Mouse (Mus musculus) CH12.LX (cell line): ENCODE data around the gene Epb41l1. TPM values are rescaled to one million over a fixed set of nuclear protein-coding genes. Genes with fewer than 3 reads are reported as not detected.

ENCODE experiments used
- DNase-seq: peaks from one replicate; pipeline ENCODE4 v3.0.0-alpha.2; 2013; ENCODE audit errors: extremely low read depth
- H3K27ac ChIP-seq: 2 replicates; pipeline ENCODE4 v1.5.1; 2012; ENCODE audit warnings: low read depth, mild to moderate bottlenecking, control low read depth, moderate library complexity; ENCODE audit not compliant: insufficient read depth
- H3K27me3 ChIP-seq: replicated peaks from 2 replicates; pipeline ENCODE3; 2012; ENCODE audit warnings: inconsistent platforms
- H3K36me3 ChIP-seq, 2 experiments: replicated peaks in 1 of 2; 2 replicates each; pipeline versions ENCODE3 to v1.6.1; 2012; ENCODE audit warnings: inconsistent platforms in 1 of 2, low read length in 1 of 2, mild to moderate bottlenecking in 1 of 2, mixed read lengths in 1 of 2, moderate library complexity in 1 of 2; ENCODE audit not compliant: control insufficient read depth in 1 of 2, insufficient read depth in 1 of 2
- H3K4me1 ChIP-seq, 2 experiments: 2 replicates each; pipeline ENCODE4 v1.6.1; 2012; ENCODE audit warnings: inconsistent platforms in 1 of 2, moderate library complexity in 1 of 2; ENCODE audit not compliant: insufficient read depth in 2 of 2, control insufficient read depth in 1 of 2
- H3K4me2 ChIP-seq: 2 replicates; pipeline ENCODE4 v1.6.1; 2012; ENCODE audit warnings: low read depth, mild to moderate bottlenecking, control low read depth; ENCODE audit not compliant: poor library complexity, insufficient read depth, severe bottlenecking
- H3K4me3 ChIP-seq, 3 experiments: fragments of 150-350 bp in 1 of 3; sonication (generic) in 1 of 3; replicated peaks in 1 of 3; 2 replicates each; pipeline versions ENCODE3 to v1.5.1; 2011 to 2012; ENCODE audit warnings: low read depth in 2 of 3, low read length in 2 of 3, mild to moderate bottlenecking in 2 of 3, moderate library complexity in 2 of 3, control low read depth in 1 of 3, improper control_type of control experiment in 1 of 3, inconsistent platforms in 1 of 3, mixed read lengths in 1 of 3; ENCODE audit not compliant: poor library complexity in 1 of 3
- H3K79me2 ChIP-seq: replicated peaks from 2 replicates; pipeline ENCODE4 v1.6.1; 2012; ENCODE audit warnings: mild to moderate bottlenecking, moderate library complexity; ENCODE audit not compliant: control insufficient read depth, poor library complexity, insufficient read depth, severe bottlenecking; ENCODE audit errors: extremely low read depth
- H3K9ac ChIP-seq: 2 replicates; pipeline ENCODE4 v1.6.1; 2012; ENCODE audit warnings: low read depth, mild to moderate bottlenecking, control low read depth, moderate library complexity; ENCODE audit not compliant: insufficient read depth
- H3K9me3 ChIP-seq: replicated peaks from 2 replicates; pipeline ENCODE3; 2012; ENCODE audit warnings: low read length, inconsistent platforms, mixed read lengths
- BHLHE40 ChIP-seq: IDR thresholded peaks from 2 replicates; pipeline ENCODE4 v1.6.1; 2011; ENCODE audit warnings: mild to moderate bottlenecking, low read depth, low read length, improper control_type of control experiment
- CHD1 ChIP-seq: IDR thresholded peaks from 2 replicates; pipeline ENCODE4 v1.6.1; 2012; ENCODE audit warnings: low read depth, low read length, improper control_type of control experiment, inconsistent platforms
- CHD2 ChIP-seq: IDR thresholded peaks from 2 replicates; pipeline ENCODE4 v1.6.1; 2011; ENCODE audit warnings: low read length, improper control_type of control experiment
- CTCF ChIP-seq, 2 experiments: IDR thresholded peaks in 1 of 2; conservative IDR thresholded peaks in 1 of 2; 2 replicates each; pipeline ENCODE4 v1.5.1; 2011 to 2012; ENCODE audit warnings: low read depth in 2 of 2, low read length in 2 of 2, improper control_type of control experiment in 1 of 2, inconsistent platforms in 1 of 2, mild to moderate bottlenecking in 1 of 2, moderate library complexity in 1 of 2
- ELF1 ChIP-seq: IDR thresholded peaks from 2 replicates; pipeline ENCODE4 v1.6.1; 2014; ENCODE audit warnings: low read depth, mild to moderate bottlenecking, inconsistent platforms, low read length, improper control_type of control experiment
- HCFC1 ChIP-seq: IDR thresholded peaks from 2 replicates; pipeline ENCODE4 v1.6.1; 2012; ENCODE audit warnings: low read depth, mild to moderate bottlenecking, inconsistent platforms, low read length, improper control_type of control experiment
- JUN ChIP-seq: IDR thresholded peaks from 2 replicates; pipeline ENCODE4 v1.6.1; 2011; ENCODE audit warnings: low read depth, mild to moderate bottlenecking, low read length, improper control_type of control experiment, moderate library complexity; ENCODE audit not compliant: insufficient read depth
- KAT2A ChIP-seq: IDR thresholded peaks from 2 replicates; pipeline ENCODE4 v1.6.1; 2012; ENCODE audit warnings: low read length, improper control_type of control experiment, inconsistent platforms; ENCODE audit not compliant: insufficient replicate concordance
- MAX ChIP-seq: IDR thresholded peaks from 2 replicates; pipeline ENCODE4 v1.6.1; 2011; ENCODE audit warnings: low read length, improper control_type of control experiment
- MAZ ChIP-seq: IDR thresholded peaks from 2 replicates; pipeline ENCODE4 v1.6.1; 2012; ENCODE audit warnings: low read depth, mild to moderate bottlenecking, inconsistent platforms, low read length, improper control_type of control experiment, moderate library complexity
- MEF2A ChIP-seq: IDR thresholded peaks from 2 replicates; pipeline ENCODE4 v1.6.1; 2014; ENCODE audit warnings: low read depth, mild to moderate bottlenecking, inconsistent platforms, low read length, improper control_type of control experiment, borderline replicate concordance
- NRF1 ChIP-seq: IDR thresholded peaks from 2 replicates; pipeline ENCODE4 v1.6.1; 2014; ENCODE audit warnings: low read depth, mild to moderate bottlenecking, inconsistent platforms, low read length, improper control_type of control experiment, moderate library complexity
- PAX5 ChIP-seq: IDR thresholded peaks from 2 replicates; pipeline ENCODE4 v1.6.1; 2012; ENCODE audit warnings: low read length, inconsistent platforms, mixed read lengths
- POLR2A ChIP-seq: IDR thresholded peaks from 2 replicates; pipeline ENCODE4 v1.6.1; 2011; ENCODE audit warnings: low read depth, mild to moderate bottlenecking, improper control_type of control experiment, low read length
- RCOR1 ChIP-seq: conservative IDR thresholded peaks from 2 replicates; pipeline ENCODE4 v1.6.1; 2012; ENCODE audit warnings: low read depth, mild to moderate bottlenecking, inconsistent platforms, low read length, improper control_type of control experiment
- SMC3 ChIP-seq: IDR thresholded peaks from 2 replicates; pipeline ENCODE4 v1.6.1; 2011; ENCODE audit warnings: low read depth, low read length, improper control_type of control experiment
- TBP ChIP-seq: conservative IDR thresholded peaks from 2 replicates; pipeline ENCODE4 v1.6.1; 2011; ENCODE audit warnings: low read depth, low read length, improper control_type of control experiment
- TCF12 ChIP-seq: IDR thresholded peaks from 2 replicates; pipeline ENCODE4 v1.6.1; 2014; ENCODE audit warnings: low read depth, mild to moderate bottlenecking, inconsistent platforms, low read length, improper control_type of control experiment
- UBTF ChIP-seq: IDR thresholded peaks from 2 replicates; pipeline ENCODE4 v1.6.1; 2012; ENCODE audit warnings: low read depth, mild to moderate bottlenecking, inconsistent platforms, low read length, improper control_type of control experiment, moderate library complexity
- USF1 ChIP-seq: IDR thresholded peaks from 2 replicates; pipeline ENCODE4 v1.6.1; 2014; ENCODE audit warnings: low read depth, mild to moderate bottlenecking, inconsistent platforms, low read length, improper control_type of control experiment
- USF2 ChIP-seq: conservative IDR thresholded peaks from 2 replicates; pipeline ENCODE4 v1.6.1; 2011; ENCODE audit warnings: low read depth, low read length, improper control_type of control experiment
- ZC3H11A ChIP-seq: IDR thresholded peaks from 2 replicates; pipeline ENCODE4 v1.6.1; 2012; ENCODE audit warnings: low read depth, mild to moderate bottlenecking, inconsistent platforms, low read length, improper control_type of control experiment
- ZKSCAN1 ChIP-seq: IDR thresholded peaks from 2 replicates; pipeline ENCODE4 v1.6.1; 2012; ENCODE audit warnings: low read depth, inconsistent platforms, low read length, improper control_type of control experiment, borderline replicate concordance
- ZMIZ1 ChIP-seq: IDR thresholded peaks from 2 replicates; pipeline ENCODE4 v1.6.1; 2012; ENCODE audit warnings: low read depth, mild to moderate bottlenecking, inconsistent platforms, low read length, improper control_type of control experiment
- dilution Hi-C: fragments of 300-500 bp; cut with MboI; formaldehyde crosslinking; loops from 2 replicates; pipeline ENCODE4 v1.14.3; 2020; ENCODE audit warnings: low sequenced_read_pairs; ENCODE audit not compliant: extremely low pct_unique_long_range_greater_than_20kb, extremely low pct_ligation_motif_present
- in situ Hi-C: fragments of 300-500 bp; cut with MboI; formaldehyde crosslinking; loops from 3 replicates; pipeline ENCODE4 v1.14.3; 2019; ENCODE audit warnings: low sequenced_read_pairs, low pct_ligation_motif_present, low pct_unique_long_range_greater_than_20kb, mixed read lengths
- polyA plus RNA-seq: library from polyadenylated mRNA; unstranded; fragments of >175 nt; gene quantifications from 2 replicates; pipeline ENCODE4 v1.2.1, GENCODE M21; 2012; ENCODE audit warnings: low read depth; ENCODE audit not compliant: insufficient read length
- total RNA-seq, 2 experiments: library from RNA; depleted of rRNA; stranded (reverse); fragments of 300-350 nt in 1 of 2; fragments of >200 nt in 1 of 2; gene quantifications; 2 replicates each; pipeline ENCODE4 v1.2.3; 2012 to 2014

Gene Epb41l1
- total and polyA plus RNA-seq, 3 experiments: 0.21 TPM; not detected in 2

DNA sequence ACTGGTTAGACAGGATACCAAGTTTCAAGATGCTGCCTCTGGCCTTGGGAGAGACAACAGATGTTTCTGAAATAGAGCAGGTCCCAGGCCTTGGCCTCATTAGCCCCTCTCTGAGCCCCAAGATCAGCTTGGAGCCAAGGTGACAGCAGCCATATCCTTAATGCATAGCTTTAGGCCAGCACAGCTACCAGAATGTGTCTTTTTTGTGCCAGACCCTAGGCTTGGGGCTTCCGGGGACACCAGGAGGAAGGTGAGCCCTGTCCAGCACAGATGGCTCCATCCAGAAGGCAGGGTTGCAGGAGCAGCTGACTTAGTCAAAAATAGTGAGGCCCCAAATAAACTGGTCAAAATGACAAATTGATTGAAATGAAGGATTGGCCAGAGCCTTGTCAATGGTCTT lies 80.3 kb downstream of the Epb41l1 start (continued):
- TF ChIP-seq MAZ (no peak), PAX5 (no peak), USF1 (no peak), MEF2A (no peak)
- TF ChIP-seq, all 38 proteins: peak for 0

DNA sequence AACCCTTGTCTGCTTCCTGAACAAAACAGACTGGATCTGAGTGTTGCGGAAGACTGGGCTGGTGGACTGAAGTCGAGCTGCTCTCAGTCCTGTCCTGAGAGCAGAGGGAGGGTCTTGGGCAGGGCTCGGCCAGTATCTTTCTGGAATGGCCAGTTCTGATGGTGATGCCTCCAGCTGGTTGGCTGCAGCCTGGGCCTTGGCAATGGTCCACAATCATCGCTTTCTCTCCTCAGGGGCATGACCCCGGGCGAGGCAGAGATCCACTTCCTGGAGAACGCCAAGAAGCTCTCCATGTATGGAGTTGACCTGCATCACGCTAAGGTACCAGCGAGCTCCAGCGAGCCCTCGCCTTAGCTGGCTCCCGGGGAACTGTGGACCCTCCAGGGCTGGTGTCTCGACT lies 84.8 kb downstream of the Epb41l1 start:
- DNase-seq: no peak
- TF ChIP-seq TCF12: no peak
- TF ChIP-seq ELF1: no peak
- no peak for TF ChIP-seq CHD1
- no peak for TF ChIP-seq ZKSCAN1
- no peak for TF ChIP-seq RCOR1
- TF ChIP-seq KAT2A: no peak
- TF ChIP-seq SMC3: no peak
- no peak for TF ChIP-seq MEF2A
- no peak for TF ChIP-seq UBTF
- TF ChIP-seq JUN: no peak
- TF ChIP-seq POLR2A: no peak
- TF ChIP-seq MAZ: no peak
- no peak for TF ChIP-seq HCFC1
- no peak for TF ChIP-seq BHLHE40
- no peak for TF ChIP-seq CTCF (conservative IDR thresholded peaks at IDR 0.05 in 1 of 2, IDR thresholded peaks at IDR 0.05 in 1 of 2; ENCODE audit: low read depth in 2 of 2, low read length in 2 of 2)
- no peak for TF ChIP-seq ZMIZ1
- no peak for TF ChIP-seq CHD2
- TF ChIP-seq MAX: no peak
- Histone ChIP-seq H3K4me2 (no peak overlapping the region), H3K4me3 (no peak overlapping the region), H3K36me3 (no peaks in the 10 kb centered on the region), H3K4me1 (no peaks in the 10 kb centered on the region; a peak in 1 of 4 replicates), H3K27ac (no peak overlapping the region), H3K9me3 (no peaks in the 10 kb centered on the region), H3K79me2 (no peaks in the 10 kb centered on the region), H3K9ac (no peak overlapping the region), H3K27me3 (peaks cover 92% of the 10 kb centered on the region)
- dilution Hi-C loops (no loop called here), in situ Hi-C loops (no loop called here)

DNA sequence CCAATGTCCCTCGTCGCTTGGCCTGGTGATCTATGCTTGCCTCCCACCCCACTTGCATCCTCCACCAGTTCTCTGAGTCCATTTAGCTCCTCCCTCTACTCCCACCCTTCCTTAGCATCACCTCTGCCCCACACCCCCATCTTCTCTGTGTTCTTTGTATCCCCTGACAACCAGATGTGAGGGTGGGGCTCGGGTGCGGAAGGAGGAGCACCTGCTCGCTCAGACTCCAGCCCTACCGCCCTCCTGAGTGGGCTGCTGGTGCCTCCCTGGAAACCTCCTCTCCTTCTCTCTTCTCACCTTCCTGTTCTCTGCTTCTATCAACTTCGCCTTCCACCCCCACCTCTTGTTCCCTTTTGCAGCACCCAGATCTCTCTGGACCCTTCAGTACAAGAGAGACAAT lies 91.3 kb downstream of the Epb41l1 start:
- in situ Hi-C loops: no loop called here
- no peak for DNase-seq
- peaks cover 80% of the 10 kb centered on the region for H3K27me3 ChIP-seq
- H3K4me1 ChIP-seq: no peaks in the 10 kb centered on the region; a peak in 1 of 4 replicates
- TF ChIP-seq TCF12: no peak
- no peak for TF ChIP-seq MEF2A
- no peak for TF ChIP-seq NRF1
- no peak for TF ChIP-seq TBP
- TF ChIP-seq PAX5: no peak
- no peak for TF ChIP-seq CHD1
- no peak for TF ChIP-seq ZC3H11A
- no peak for TF ChIP-seq ZMIZ1
- no peak for TF ChIP-seq USF2
- no peaks in the 10 kb centered on the region for H3K79me2 ChIP-seq
- no peak overlapping the region for H3K4me3 ChIP-seq
- no peak overlapping the region for H3K9ac ChIP-seq
- H3K36me3 ChIP-seq: no peaks in the 10 kb centered on the region
- dilution Hi-C loops: no loop called here
- H3K27ac ChIP-seq: no peak overlapping the region
- no peaks in the 10 kb centered on the region for H3K9me3 ChIP-seq
- no peak overlapping the region for H3K4me2 ChIP-seq
